Mouse (Mus musculus) kidney, embryonic 15.5 days (tissue): ENCODE data around the gene Mogat2. TPM values are rescaled to one million over a fixed set of nuclear protein-coding genes. Genes with fewer than 3 reads are reported as not detected.

Experiments used
- ATAC-seq: fragments of 200-750 bp; cut with Nextera tagmentation; replicated peaks from 2 replicates; pipeline ENCODE4 v1.8.0; 2017; ENCODE audit warnings: moderate TSS enrichment; ENCODE audit not compliant: low FRiP score
- H3K27ac ChIP-seq: fragments of 300-500 bp; sonication (generic); 2 replicates; pipeline ENCODE4 v1.5.1; 2015; ENCODE audit warnings: mild to moderate bottlenecking, inconsistent platforms
- H3K27me3 ChIP-seq: fragments of 300-500 bp; sonication (generic); 2 replicates; pipeline ENCODE4 v1.6.1; 2015; ENCODE audit warnings: inconsistent platforms
- H3K36me3 ChIP-seq: fragments of 300-500 bp; sonication (generic); 2 replicates; pipeline ENCODE4 v1.6.1; 2015; ENCODE audit warnings: inconsistent platforms
- H3K4me1 ChIP-seq: fragments of 300-500 bp; sonication (generic); 2 replicates; pipeline ENCODE4 v1.6.1; 2015; ENCODE audit warnings: inconsistent platforms
- H3K4me2 ChIP-seq: fragments of 300-500 bp; sonication (generic); 2 replicates; pipeline ENCODE4 v1.6.1; 2015; ENCODE audit warnings: moderate library complexity, mild to moderate bottlenecking, inconsistent platforms
- H3K4me3 ChIP-seq: fragments of 300-500 bp; sonication (generic); replicated peaks from 2 replicates; pipeline ENCODE4 v1.5.1; 2015; ENCODE audit warnings: mild to moderate bottlenecking, inconsistent platforms
- H3K9ac ChIP-seq: fragments of 300-500 bp; sonication (generic); 2 replicates; pipeline ENCODE4 v1.6.1; 2015; ENCODE audit warnings: mild to moderate bottlenecking, inconsistent platforms
- H3K9me3 ChIP-seq: fragments of 300-500 bp; sonication (generic); replicated peaks from 2 replicates; pipeline ENCODE4 v1.6.1; 2016; ENCODE audit warnings: inconsistent platforms
- WGBS: fragments of 180-500 bp; shearing (Covaris S2); methylation state at CpG from one replicate; pipeline ENCODE4 v1.1.7; 2015; ENCODE audit warnings: mixed read lengths; 5-methylcytosine and 5-hydroxymethylcytosine counted together
- polyA plus RNA-seq: library from polyadenylated mRNA; unstranded; fragments of >200 nt; fragmentation: Nextera tagmentation; extraction: Ambion mirVana; gene quantifications from 2 replicates; pipeline ENCODE4 v1.2.1, GENCODE M21; 2015

The Mogat2 gene
- polyA plus RNA-seq, 1 experiment from 2014 or later: 7.7 TPM

DNA sequence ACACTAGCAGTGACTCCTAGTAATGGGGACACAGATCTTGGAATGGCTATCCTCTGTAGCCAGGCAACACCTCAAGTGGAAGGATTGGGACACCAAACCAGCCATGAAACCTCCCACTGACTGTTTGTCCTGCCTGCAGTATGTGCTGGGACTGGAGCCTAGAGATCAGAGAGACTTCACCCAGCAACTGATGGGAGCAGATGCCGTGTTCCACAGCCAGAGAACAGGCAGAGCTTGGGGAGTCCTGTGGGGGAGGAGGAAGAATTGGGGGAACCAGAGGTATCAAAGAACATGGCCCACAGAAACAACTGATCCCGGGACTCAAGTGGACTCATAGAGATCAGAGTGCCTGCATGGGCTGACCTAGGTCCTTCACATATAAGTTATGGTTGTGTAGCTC lies 24.7 kb downstream of the Mogat2 start:
- Histone ChIP-seq H3K4me2 (no peak overlapping the region), H3K4me3 (no peak overlapping the region), H3K4me1 (peaks cover 3% of the 10 kb centered on the region; the same call in 1 of the 2 replicates), H3K9ac (no peak overlapping the region), H3K9me3 (no peaks in the 10 kb centered on the region), H3K27ac (no peak overlapping the region), H3K36me3 (no peaks in the 10 kb centered on the region), H3K27me3 (no peaks in the 10 kb centered on the region)
- WGBS: 71% methylated on average over 2 of the region's 2 CpGs
- ATAC-seq: no peak

- H3K27me3 ChIP-seq: no peaks in the 10 kb centered on the region
- no peak overlapping the region for H3K4me2 ChIP-seq
- H3K9me3 ChIP-seq: no peaks in the 10 kb centered on the region
- ATAC-seq: no peak
- no peak overlapping the region for H3K9ac ChIP-seq
- WGBS: 89% methylated on average over 1 of the region's 1 CpGs
- peaks cover 3% of the 10 kb centered on the region; the same call in 1 of the 2 replicates for H3K4me1 ChIP-seq
- no peaks in the 10 kb centered on the region for H3K36me3 ChIP-seq
- no peak overlapping the region for H3K27ac ChIP-seq
- no peak overlapping the region for H3K4me3 ChIP-seq
Observed at GRCm38 (mm10) chr7:99213056-99213455, 25.4 kb downstream of the Mogat2 start.

DNA sequence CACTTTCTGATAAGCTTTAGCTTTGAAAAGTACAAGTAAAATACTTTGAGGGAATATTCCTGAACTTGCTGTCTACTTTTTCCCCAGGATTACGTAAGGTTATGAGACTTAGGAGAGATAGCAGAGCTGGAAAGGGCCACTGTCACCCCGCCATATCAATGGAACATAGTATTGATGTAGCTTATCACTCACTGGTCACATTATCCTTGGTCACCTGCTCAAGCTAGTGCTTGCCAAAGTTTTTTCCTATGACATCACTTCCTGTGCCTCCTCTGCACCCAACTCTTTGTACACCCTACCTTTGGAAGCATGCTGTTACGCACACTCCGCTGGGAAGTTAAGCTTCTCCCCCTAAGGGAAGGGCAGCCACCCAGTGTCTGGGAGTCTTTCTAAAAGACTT lies 29.7 kb downstream of the Mogat2 start:
- H3K9ac ChIP-seq: no peak overlapping the region
- no peaks in the 10 kb centered on the region for H3K27me3 ChIP-seq
- ATAC-seq: no peak
- H3K4me2 ChIP-seq: no peak overlapping the region
- no peak overlapping the region for H3K4me3 ChIP-seq
- H3K9me3 ChIP-seq: no peaks in the 10 kb centered on the region
- no peaks in the 10 kb centered on the region for H3K4me1 ChIP-seq
- WGBS: 94% methylated on average over 4 of the region's 4 CpGs
- H3K27ac ChIP-seq: no peak overlapping the region
- H3K36me3 ChIP-seq: no peaks in the 10 kb centered on the region

DNA sequence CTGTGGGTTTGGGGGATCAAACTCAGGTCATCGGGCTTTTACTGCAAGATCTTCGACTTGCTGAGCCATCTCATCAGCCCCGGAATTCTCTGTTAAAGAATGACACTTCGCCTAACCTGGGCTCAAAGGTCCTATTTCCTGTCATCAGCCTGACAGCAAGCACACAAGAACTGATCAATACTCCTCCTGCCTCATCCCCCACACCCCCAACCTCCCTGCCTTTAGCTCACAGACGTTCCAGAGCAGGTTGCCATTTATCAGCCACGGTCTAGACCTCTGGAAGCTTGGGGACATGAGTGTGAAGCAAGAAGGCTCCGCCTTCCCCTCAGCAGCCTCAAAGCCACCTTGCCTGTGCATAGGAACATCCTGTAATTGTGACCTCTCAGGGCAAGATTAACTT lies 32.1 kb downstream of the Mogat2 start:
- H3K9me3 ChIP-seq: no peaks in the 10 kb centered on the region
- H3K27ac ChIP-seq: no peak overlapping the region
- H3K4me2 ChIP-seq: no peak overlapping the region
- 68% methylated on average over 7 of the region's 7 CpGs for WGBS
- H3K27me3 ChIP-seq: no peaks in the 10 kb centered on the region
- no peak for ATAC-seq
- no peaks in the 10 kb centered on the region for H3K4me1 ChIP-seq
- H3K36me3 ChIP-seq: no peaks in the 10 kb centered on the region
- H3K9ac ChIP-seq: no peak overlapping the region
- no peak overlapping the region for H3K4me3 ChIP-seq

DNA sequence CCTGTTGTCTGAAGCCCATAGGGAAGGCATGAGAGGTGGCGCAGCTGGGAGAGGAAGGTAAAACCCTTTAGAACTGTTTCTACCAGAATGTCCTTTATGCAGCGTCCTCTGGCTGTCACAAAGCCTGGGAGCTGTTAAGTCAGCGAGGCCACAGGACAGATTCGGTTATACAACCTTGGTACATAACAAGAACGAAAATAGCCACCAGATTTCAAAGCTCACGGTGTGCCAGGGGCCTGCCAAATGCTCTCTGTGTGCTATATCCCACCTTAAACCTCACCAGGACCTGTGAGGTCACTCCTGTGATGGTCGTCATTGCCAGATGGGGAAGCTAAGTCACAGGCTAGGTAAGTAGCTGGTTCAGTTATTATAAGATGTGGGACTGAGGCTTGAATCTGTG lies 36.3 kb downstream of the Mogat2 start:
- no peak for ATAC-seq
- no peaks in the 10 kb centered on the region for H3K27me3 ChIP-seq
- WGBS: 75% methylated on average over 7 of the region's 7 CpGs
- no peaks in the 10 kb centered on the region for H3K9me3 ChIP-seq
- H3K4me1 ChIP-seq: peaks cover 3% of the 10 kb centered on the region; the same call in 1 of the 2 replicates
- no peak overlapping the region for H3K4me2 ChIP-seq
- H3K4me3 ChIP-seq: no peak overlapping the region
- no peaks in the 10 kb centered on the region for H3K36me3 ChIP-seq
- H3K27ac ChIP-seq: no peak overlapping the region
- H3K9ac ChIP-seq: no peak overlapping the region

GRCm38 (mm10) chr7:99200290-99200689 lies 38.1 kb downstream of the Mogat2 start:
- ATAC-seq: no peak
- no peaks in the 10 kb centered on the region for H3K36me3 ChIP-seq
- no peaks in the 10 kb centered on the region for H3K9me3 ChIP-seq
- H3K9ac ChIP-seq: no peak overlapping the region
- H3K27me3 ChIP-seq: no peaks in the 10 kb centered on the region
- H3K27ac ChIP-seq: no peak overlapping the region
- H3K4me3 ChIP-seq: no peak overlapping the region
- no peak overlapping the region for H3K4me2 ChIP-seq
- peaks cover 3% of the 10 kb centered on the region; the same call in 1 of the 2 replicates for H3K4me1 ChIP-seq
- 19% methylated on average over 4 of the region's 4 CpGs for WGBS

- Histone ChIP-seq H3K9me3 (no peaks in the 10 kb centered on the region), H3K4me2 (no peak overlapping the region), H3K9ac (no peak overlapping the region), H3K36me3 (no peaks in the 10 kb centered on the region), H3K27ac (no peak overlapping the region), H3K4me3 (no peak overlapping the region), H3K4me1 (peaks cover 3% of the 10 kb centered on the region; the same call in 1 of the 2 replicates), H3K27me3 (no peaks in the 10 kb centered on the region)
- 77% methylated on average over 8 of the region's 9 CpGs for WGBS
- ATAC-seq: no peak
Observed at GRCm38 (mm10) chr7:99199451-99200175, 38.8 kb downstream of the Mogat2 start.

GRCm38 (mm10) chr7:99198811-99199210 lies 39.6 kb downstream of the Mogat2 start:
- no peak overlapping the region for H3K4me3 ChIP-seq
- H3K27me3 ChIP-seq: no peaks in the 10 kb centered on the region
- H3K9ac ChIP-seq: no peak overlapping the region
- no peak overlapping the region for H3K27ac ChIP-seq
- H3K4me2 ChIP-seq: no peak overlapping the region
- WGBS: 88% methylated on average over 2 of the region's 2 CpGs
- no peak for ATAC-seq
- peaks cover 3% of the 10 kb centered on the region; the same call in 1 of the 2 replicates for H3K4me1 ChIP-seq
- H3K36me3 ChIP-seq: no peaks in the 10 kb centered on the region
- H3K9me3 ChIP-seq: no peaks in the 10 kb centered on the region

GRCm38 (mm10) chr7:99194511-99194910 lies 43.9 kb downstream of the Mogat2 start:
- no peak for ATAC-seq
- no peak overlapping the region for H3K9ac ChIP-seq
- H3K4me1 ChIP-seq: no peaks in the 10 kb centered on the region
- H3K27me3 ChIP-seq: no peaks in the 10 kb centered on the region
- H3K36me3 ChIP-seq: no peaks in the 10 kb centered on the region
- no peaks in the 10 kb centered on the region for H3K9me3 ChIP-seq
- H3K4me3 ChIP-seq: no peak overlapping the region
- H3K4me2 ChIP-seq: no peak overlapping the region
- 60% methylated on average over 2 of the region's 2 CpGs for WGBS
- no peak overlapping the region for H3K27ac ChIP-seq

DNA sequence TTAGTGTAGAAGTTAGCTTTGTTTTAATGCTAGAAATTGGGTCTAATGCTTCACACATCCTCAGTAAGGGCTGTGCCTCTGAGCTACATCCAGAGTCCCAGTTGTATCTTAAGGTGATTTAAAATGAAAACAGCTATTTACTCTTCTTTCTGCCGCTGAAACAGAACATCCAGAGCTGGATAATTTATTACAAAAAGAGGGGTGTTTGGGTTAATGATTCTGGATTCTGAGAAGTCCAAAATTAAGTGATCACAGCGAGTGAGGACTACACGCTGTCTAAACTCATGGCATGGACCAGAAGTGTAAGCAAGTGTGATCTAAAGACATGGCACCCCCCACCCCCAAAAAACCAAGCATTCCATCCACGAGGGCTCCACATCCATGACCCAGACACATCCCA lies 44.5 kb downstream of the Mogat2 start:
- Histone ChIP-seq H3K27ac (no peak overlapping the region), H3K27me3 (no peaks in the 10 kb centered on the region), H3K36me3 (no peaks in the 10 kb centered on the region), H3K9ac (no peak overlapping the region), H3K9me3 (no peaks in the 10 kb centered on the region), H3K4me3 (no peak overlapping the region), H3K4me2 (no peak overlapping the region), H3K4me1 (no peaks in the 10 kb centered on the region)
- ATAC-seq: no peak
- WGBS: 80% methylated on average over 4 of the region's 4 CpGs

DNA sequence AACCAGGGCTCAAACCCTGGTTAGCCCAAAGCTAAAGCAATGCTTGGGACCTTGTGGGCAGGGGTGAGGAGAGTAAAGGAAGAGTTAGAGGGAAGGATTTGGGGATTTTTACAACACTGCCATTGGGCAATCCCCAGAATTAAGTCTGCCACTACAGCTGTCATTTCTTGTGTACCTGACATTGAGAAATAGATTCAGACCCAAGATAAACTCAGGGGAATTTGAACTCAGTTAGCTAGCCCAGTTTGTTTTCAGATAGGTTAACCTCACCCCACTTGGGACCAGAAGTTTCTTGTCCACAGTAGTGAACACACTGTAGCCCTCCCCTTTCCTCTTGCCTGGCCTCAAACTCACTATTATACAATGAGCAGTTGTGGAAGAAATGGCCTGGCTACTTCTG lies 47.0 kb downstream of the Mogat2 start:
- Histone ChIP-seq H3K4me3 (no peak overlapping the region), H3K9me3 (no peaks in the 10 kb centered on the region), H3K27ac (no peak overlapping the region), H3K9ac (no peak overlapping the region), H3K36me3 (no peaks in the 10 kb centered on the region), H3K27me3 (no peaks in the 10 kb centered on the region), H3K4me2 (no peak overlapping the region), H3K4me1 (no peaks in the 10 kb centered on the region)
- no peak for ATAC-seq

DNA sequence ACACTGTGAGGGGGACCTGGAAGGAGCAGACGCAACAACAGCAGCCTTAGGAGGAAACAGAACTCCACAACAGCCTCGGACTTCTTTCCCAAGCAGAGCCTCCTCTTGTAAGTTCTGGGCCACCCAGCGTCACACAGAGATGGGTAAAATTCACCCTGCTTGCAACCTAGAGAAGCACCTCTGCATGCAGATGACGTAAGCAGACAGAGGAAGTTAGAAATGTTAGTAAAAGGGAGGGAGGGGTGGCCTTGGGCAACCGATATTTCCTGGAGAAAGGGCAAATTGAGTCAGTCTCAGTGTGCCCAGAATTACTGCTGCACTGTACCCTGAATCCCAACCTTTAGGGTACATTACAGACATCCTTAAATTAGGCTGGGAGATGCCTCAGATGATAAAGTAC lies 48.5 kb downstream of the Mogat2 start:
- 70% methylated on average over 5 of the region's 5 CpGs for WGBS
- H3K27me3 ChIP-seq: peaks cover 4% of the 10 kb centered on the region; the same call in 1 of the 2 replicates
- no peaks in the 10 kb centered on the region for H3K9me3 ChIP-seq
- no peak overlapping the region for H3K9ac ChIP-seq
- no peak overlapping the region for H3K27ac ChIP-seq
- no peaks in the 10 kb centered on the region for H3K36me3 ChIP-seq
- no peak overlapping the region for H3K4me2 ChIP-seq
- H3K4me1 ChIP-seq: no peaks in the 10 kb centered on the region
- ATAC-seq: no peak
- H3K4me3 ChIP-seq: no peak overlapping the region

DNA sequence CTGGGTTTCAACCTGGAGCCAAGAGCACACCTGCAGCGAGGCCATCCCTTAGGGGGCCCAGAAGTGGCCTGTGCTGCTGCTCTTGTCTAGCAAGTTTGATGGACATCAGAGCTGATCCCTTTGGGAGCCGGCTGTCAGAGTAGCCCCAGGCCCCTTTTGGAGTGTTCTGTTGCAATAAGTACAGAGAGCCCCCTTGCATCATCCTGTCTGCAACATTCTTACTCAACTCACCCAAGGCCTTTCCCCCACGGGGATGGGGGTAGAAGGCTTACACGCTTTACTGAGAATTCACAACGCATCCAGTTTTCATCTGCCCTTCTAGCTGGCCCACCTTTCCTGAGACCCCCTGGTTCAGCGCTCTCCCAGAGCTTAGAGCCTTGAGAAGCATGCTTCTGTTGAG lies 49.8 kb downstream of the Mogat2 start:
- H3K4me1 ChIP-seq: no peaks in the 10 kb centered on the region
- no peaks in the 10 kb centered on the region for H3K36me3 ChIP-seq
- no peaks in the 10 kb centered on the region for H3K9me3 ChIP-seq
- H3K4me2 ChIP-seq: no peak overlapping the region
- no peak overlapping the region for H3K27ac ChIP-seq
- H3K4me3 ChIP-seq: no peak overlapping the region
- no peak for ATAC-seq
- H3K27me3 ChIP-seq: peaks cover 12% of the 10 kb centered on the region; the same call in 1 of the 2 replicates
- 76% methylated on average over 6 of the region's 6 CpGs for WGBS
- H3K9ac ChIP-seq: no peak overlapping the region
